Mouse (Mus musculus): ENCODE results near the gene Mmp11. TPM values are rescaled to one million over a fixed set of nuclear protein-coding genes. Genes with fewer than 3 reads are reported as not detected.

Gene Mmp11
- total and polyA plus RNA-seq, 3 experiments, result 0.99 to 1.1 TPM; not detected in 1

- Histone ChIP-seq H3K9me3 (replicated peaks; ENCODE audit: low read length) (no peaks in the 10 kb centered on the region), H3K79me2 (replicated peaks; ENCODE audit: control insufficient read depth, extremely low read depth, insufficient read depth, poor library complexity, severe bottlenecking) (no peaks in the 10 kb centered on the region), H3K4me2 (ENCODE audit: insufficient read depth, low read depth, poor library complexity, severe bottlenecking) (no peak within 1 kb of the TSS), H3K4me3 (replicated peaks in 1 of 3; ENCODE audit: low read depth in 2 of 3, low read length in 2 of 3, poor library complexity in 1 of 3) (no peak within 1 kb of the TSS), H3K9ac (ENCODE audit: insufficient read depth, low read depth) (no peak within 1 kb of the TSS), H3K27ac (ENCODE audit: insufficient read depth, low read depth) (no peak within 1 kb of the TSS), H3K36me3 (replicated peaks in 1 of 2; ENCODE audit: control insufficient read depth in 1 of 2, insufficient read depth in 1 of 2, low read length in 1 of 2) (peaks cover 0 to 13% of the 10 kb centered on the region in 2 experiments), H3K27me3 (replicated peaks) (no peaks in the 10 kb centered on the region), H3K4me1 (ENCODE audit: control insufficient read depth in 1 of 2, insufficient read depth in 2 of 2) (peaks cover 25 to 69% of the 10 kb centered on the region in 2 experiments)
- in situ Hi-C loops (cut with MboI; ENCODE audit: low pct_ligation_motif_present, low pct_unique_long_range_greater_than_20kb, low sequenced_read_pairs), result no loop called here
- TF ChIP-seq NRF1 (IDR thresholded peaks at IDR 0.05; ENCODE audit: low read depth, low read length) (no peak), GABPA (IDR thresholded peaks at IDR 0.05; ENCODE audit: insufficient replicate concordance, low read depth, low read length) (no peak), MYC (IDR thresholded peaks at IDR 0.05; ENCODE audit: low read depth, low read length) (no peak), ZMIZ1 (IDR thresholded peaks at IDR 0.05; ENCODE audit: low read depth, low read length) (no peak), ZKSCAN1 (IDR thresholded peaks at IDR 0.05; ENCODE audit: borderline replicate concordance, low read depth, low read length) (no peak), KAT2A (IDR thresholded peaks at IDR 0.05; ENCODE audit: insufficient replicate concordance, low read length) (no peak)
- DNase-seq (ENCODE audit: extremely low read depth), result no peak
- dilution Hi-C loops (cut with MboI; ENCODE audit: extremely low pct_ligation_motif_present, extremely low pct_unique_long_range_greater_than_20kb, low sequenced_read_pairs), result no loop called here
Observed at GRCm38 (mm10) chr10:75942736-75943477, 6.6 kb upstream of the Mmp11 start, which contains the start of gene Vpreb3. Gene Vpreb3 (plus strand): TSS chr10:75943057.

GRCm38 (mm10) chr10:75941042-75941824 is 4.9 kb upstream of the Mmp11 start:
- no peaks in the 10 kb centered on the region for H3K9me3 ChIP-seq (replicated peaks; ENCODE audit: low read length)
- no peak overlapping the region for H3K27ac ChIP-seq (ENCODE audit: insufficient read depth, low read depth)
- peaks cover 20 to 71% of the 10 kb centered on the region in 2 experiments for H3K4me1 ChIP-seq (ENCODE audit: control insufficient read depth in 1 of 2, insufficient read depth in 2 of 2)
- H3K4me3 ChIP-seq (replicated peaks in 1 of 3; ENCODE audit: low read depth in 2 of 3, low read length in 2 of 3, poor library complexity in 1 of 3), result no peak overlapping the region
- peaks cover 0 to 15% of the 10 kb centered on the region in 2 experiments for H3K36me3 ChIP-seq (replicated peaks in 1 of 2; ENCODE audit: control insufficient read depth in 1 of 2, insufficient read depth in 1 of 2, low read length in 1 of 2)
- no peak overlapping the region for H3K4me2 ChIP-seq (ENCODE audit: insufficient read depth, low read depth, poor library complexity, severe bottlenecking)
- H3K27me3 ChIP-seq (replicated peaks), result no peaks in the 10 kb centered on the region
- DNase-seq (ENCODE audit: extremely low read depth), result no peak
- H3K79me2 ChIP-seq (replicated peaks; ENCODE audit: control insufficient read depth, extremely low read depth, insufficient read depth, poor library complexity, severe bottlenecking), result no peaks in the 10 kb centered on the region
- dilution Hi-C loops (cut with MboI; ENCODE audit: extremely low pct_ligation_motif_present, extremely low pct_unique_long_range_greater_than_20kb, low sequenced_read_pairs) (no loop called here), in situ Hi-C loops (cut with MboI; ENCODE audit: low pct_ligation_motif_present, low pct_unique_long_range_greater_than_20kb, low sequenced_read_pairs) (no loop called here)
- no peak overlapping the region for H3K9ac ChIP-seq (ENCODE audit: insufficient read depth, low read depth)
- TF ChIP-seq UBTF (IDR thresholded peaks at IDR 0.05; ENCODE audit: low read depth, low read length), result no peak
- TF ChIP-seq MYC (IDR thresholded peaks at IDR 0.05; ENCODE audit: low read depth, low read length), result no peak
- TF ChIP-seq USF2 (conservative IDR thresholded peaks at IDR 0.05; ENCODE audit: low read depth, low read length), result no peak
- TF ChIP-seq POLR2A (IDR thresholded peaks at IDR 0.05; ENCODE audit: low read depth, low read length), result no peak
- TF ChIP-seq SMC3 (IDR thresholded peaks at IDR 0.05; ENCODE audit: low read depth, low read length), result no peak

- Histone ChIP-seq H3K4me2 (ENCODE audit: insufficient read depth, low read depth, poor library complexity, severe bottlenecking) (peak within 1 kb of the TSS; percentile 65), H3K4me1 (ENCODE audit: control insufficient read depth in 1 of 2, insufficient read depth in 2 of 2) (peaks cover 20 to 66% of the 10 kb centered on the region in 2 experiments), H3K27ac (ENCODE audit: insufficient read depth, low read depth) (peak within 1 kb of the TSS; percentile 78), H3K9ac (ENCODE audit: insufficient read depth, low read depth) (peak within 1 kb of the TSS; percentile 43), H3K79me2 (replicated peaks; ENCODE audit: control insufficient read depth, extremely low read depth, insufficient read depth, poor library complexity, severe bottlenecking) (no peaks in the 10 kb centered on the region), H3K27me3 (replicated peaks) (no peaks in the 10 kb centered on the region), H3K9me3 (replicated peaks; ENCODE audit: low read length) (no peaks in the 10 kb centered on the region), H3K4me3 (replicated peaks in 1 of 3; ENCODE audit: low read depth in 2 of 3, low read length in 2 of 3, poor library complexity in 1 of 3) (peak within 1 kb of the TSS in 2 of 3 experiments; percentile 23 to 38), H3K36me3 (replicated peaks in 1 of 2; ENCODE audit: control insufficient read depth in 1 of 2, insufficient read depth in 1 of 2, low read length in 1 of 2) (peaks cover 0 to 15% of the 10 kb centered on the region in 2 experiments)
- no peak for DNase-seq (ENCODE audit: extremely low read depth)
- in situ Hi-C loops (cut with MboI; ENCODE audit: low pct_ligation_motif_present, low pct_unique_long_range_greater_than_20kb, low sequenced_read_pairs), result no loop called here
- dilution Hi-C loops (cut with MboI; ENCODE audit: extremely low pct_ligation_motif_present, extremely low pct_unique_long_range_greater_than_20kb, low sequenced_read_pairs), result no loop called here
- TF ChIP-seq BHLHE40 (IDR thresholded peaks at IDR 0.05; ENCODE audit: low read depth, low read length), result no peak
- no peak for TF ChIP-seq GABPA (IDR thresholded peaks at IDR 0.05; ENCODE audit: insufficient replicate concordance, low read depth, low read length)
- TF ChIP-seq MAFK (IDR thresholded peaks at IDR 0.05; ENCODE audit: insufficient replicate concordance, low read length), result no peak
- no peak for TF ChIP-seq NELFE (IDR thresholded peaks at IDR 0.05; ENCODE audit: low read depth, low read length)
- no peak for TF ChIP-seq MEF2A (IDR thresholded peaks at IDR 0.05; ENCODE audit: borderline replicate concordance, low read depth, low read length)
- TF ChIP-seq IRF4 (IDR thresholded peaks at IDR 0.05; ENCODE audit: low read depth, low read length), result no peak
Observed at GRCm38 (mm10) chr10:75940520-75940919, 4.2 kb upstream of the Mmp11 start, which contains the start of gene Gm867. Gene Gm867 (minus strand): TSS chr10:75940672.
